Mouse (Mus musculus) WW6 (cell line): ENCODE data around the gene Creg1.

Source experiments
- DNase-seq: peaks from one replicate; pipeline ENCODE4 v3.0.0-alpha.2; 2013; ENCODE audit warnings: low read depth, low spot score

The Creg1 gene

DNA sequence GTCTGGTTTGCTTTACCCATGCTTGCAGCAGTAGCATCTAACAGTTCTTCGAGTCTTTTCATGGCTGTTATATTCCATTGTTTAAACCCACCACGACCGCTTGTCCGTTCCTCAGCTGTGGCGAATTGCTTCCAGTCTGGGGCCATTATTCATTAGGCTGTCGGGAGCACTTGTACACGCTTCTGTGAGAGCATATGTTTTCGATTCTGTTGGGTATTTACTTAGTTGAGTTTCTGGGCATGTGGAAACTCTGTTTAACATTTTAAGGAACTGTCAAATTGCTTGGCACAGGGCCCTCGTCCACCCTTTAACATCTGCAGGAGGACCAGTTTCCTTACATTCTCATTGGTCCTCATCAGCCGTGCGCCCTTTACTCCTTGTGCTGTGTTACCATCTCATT, 22.8 kb downstream of the Creg1 start:
- no peak for DNase-seq

DNA sequence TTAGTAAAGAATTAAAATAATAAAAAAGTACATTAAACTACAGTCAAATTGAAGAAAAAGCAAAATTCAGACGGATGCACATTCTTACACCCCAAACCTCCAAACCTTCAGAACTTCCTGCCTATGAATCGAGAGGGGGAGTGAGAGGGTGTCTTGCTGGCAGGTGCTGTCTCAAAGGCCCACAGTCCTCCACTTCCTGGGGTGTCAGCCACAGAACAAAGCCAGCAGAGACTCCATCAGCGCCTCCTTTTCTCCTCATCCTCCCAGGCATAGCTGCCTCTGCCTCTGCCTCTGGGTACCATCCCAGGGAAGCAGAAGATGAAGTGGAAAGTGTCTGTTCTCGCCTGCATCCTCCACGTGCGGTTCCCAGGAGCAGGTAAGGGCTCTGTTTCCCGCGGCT, 25.0 kb downstream of the Creg1 start, which contains the start of gene Cd247:
Cd247 (plus strand) TSS at position 171 of the 400 bp plus-strand sequence.
- no peak for DNase-seq

DNA sequence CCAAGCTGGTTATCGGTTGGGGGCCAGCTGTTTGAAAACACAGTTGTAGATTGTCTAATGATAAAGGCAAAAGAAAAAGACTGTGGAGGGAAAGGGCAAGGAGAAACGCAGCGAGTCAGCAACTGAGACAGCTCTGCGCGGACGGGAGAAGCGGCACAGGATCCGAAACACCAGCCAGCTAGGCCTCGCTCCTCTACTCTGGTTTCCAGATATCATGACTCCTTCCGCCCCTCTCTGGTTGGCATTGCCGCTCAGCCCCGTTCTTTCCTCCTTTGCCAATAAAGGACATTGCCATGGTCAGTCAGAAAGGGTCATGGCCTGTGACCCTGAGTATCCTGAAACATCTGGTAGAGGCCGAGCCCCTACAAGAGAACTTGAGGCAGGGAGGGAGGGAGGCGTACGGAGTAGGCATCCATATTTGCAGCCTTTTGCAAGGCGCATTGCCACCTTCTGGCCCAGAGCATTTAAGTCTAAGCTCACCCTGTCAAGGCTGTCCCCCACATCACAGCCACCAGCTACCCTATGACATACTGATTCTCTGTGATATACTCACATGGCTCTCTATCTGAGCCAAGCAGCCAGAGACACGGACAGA, 25.6 kb downstream of the Creg1 start:
- DNase-seq: no peak

DNA sequence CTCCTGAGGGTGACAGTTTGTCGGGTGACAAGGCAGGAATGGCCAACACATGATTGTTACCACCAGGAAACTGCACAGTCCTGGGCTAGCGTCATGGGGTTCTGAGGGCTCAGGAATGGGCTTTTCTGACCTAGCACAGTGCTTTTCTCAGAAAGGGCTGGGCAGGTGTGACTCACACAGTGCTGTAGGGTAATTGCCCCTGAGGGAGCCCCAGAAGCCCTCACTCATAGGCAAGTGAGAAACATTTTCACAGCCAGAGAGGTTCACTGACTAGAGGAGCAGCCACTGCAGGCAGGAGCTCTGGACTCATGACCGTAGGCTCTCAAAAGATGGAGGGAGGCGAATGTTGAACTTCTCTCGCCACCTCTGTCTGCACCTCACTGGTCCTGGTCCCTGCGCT, 26.4 kb downstream of the Creg1 start:
- no peak for DNase-seq

DNA sequence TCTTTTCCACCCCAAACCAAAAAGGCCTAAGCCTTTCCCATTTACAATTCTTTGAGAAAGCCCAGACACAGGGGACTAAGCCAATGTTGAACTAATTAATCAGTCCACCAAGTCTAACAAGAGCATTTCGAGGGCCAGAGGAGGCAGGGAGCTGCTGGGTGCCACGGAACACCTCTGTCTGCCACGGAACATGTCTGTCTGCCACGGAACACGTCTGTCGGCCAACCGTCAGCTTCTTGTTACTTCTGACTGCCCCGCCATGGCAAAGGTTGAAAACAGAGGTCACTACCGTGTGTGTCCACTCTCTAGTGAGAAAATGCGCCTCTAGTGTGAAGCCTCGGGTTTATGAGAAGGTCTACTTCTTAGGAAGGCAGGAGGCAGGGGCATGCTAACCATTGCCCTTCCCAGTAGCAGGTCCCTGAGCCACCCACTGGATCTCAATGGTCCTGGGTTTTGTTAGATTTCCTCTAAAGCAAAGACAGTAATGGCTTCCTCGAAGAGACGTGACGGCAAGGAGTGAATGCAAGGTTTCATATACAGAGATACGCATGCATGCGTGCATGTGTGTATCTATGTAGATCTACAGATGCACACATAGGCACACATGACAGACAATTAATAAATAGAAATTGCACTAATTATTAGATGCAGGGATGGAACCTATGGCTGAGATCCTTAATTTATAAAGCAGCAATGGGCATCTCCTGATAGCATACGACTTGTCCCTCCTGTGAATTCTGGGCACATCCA, 27.1 kb downstream of the Creg1 start:
- DNase-seq: no peak

DNA sequence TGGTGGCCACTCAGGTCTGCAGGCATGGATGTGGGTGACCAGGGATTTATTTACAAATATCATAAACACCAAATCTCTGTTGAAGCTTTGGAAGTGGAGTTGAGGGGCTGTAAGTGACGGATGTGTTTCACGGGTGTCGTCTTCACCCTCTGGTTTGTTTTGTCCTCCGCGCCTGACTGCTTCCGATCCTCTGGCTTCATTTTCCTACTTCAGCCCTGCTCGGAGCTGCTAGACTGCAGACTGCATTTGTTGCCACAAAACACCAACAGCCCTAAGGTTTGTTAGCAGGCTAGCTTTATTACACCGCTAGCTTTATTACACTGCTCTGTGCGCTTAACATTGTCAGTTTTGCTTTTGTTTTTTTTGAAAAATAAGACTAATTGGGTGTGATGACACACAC, 27.9 kb downstream of the Creg1 start:
- no peak for DNase-seq

DNA sequence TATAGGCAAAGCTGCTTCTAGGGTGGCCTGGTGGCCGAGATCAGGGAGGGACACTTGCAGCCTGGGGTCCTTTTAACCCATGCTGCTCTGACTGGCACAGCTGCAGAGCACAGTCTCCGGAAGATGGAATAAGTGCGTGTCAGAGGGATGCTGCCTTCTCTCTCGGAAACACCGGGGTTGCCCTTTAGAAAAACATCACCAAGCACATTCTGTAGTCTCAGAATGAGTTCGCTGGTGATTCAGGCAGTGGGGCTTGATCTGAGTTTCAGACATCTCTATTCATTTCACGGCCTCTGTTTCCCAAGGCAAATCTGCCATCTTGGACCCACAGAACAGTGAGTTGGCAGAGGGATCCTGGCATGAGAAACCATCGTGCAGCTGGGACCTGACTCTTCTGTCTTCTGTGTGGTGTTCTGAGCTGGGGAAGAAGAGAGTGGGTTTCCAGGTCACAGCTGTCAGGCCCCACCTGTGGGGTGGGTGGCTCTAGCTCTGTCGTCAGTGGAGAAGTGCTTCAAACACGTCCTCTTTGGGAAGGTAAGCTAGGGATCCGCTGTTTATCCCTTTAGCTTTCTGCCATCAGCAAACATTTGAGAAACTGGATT, 38.3 kb downstream of the Creg1 start:
- no peak for DNase-seq

DNA sequence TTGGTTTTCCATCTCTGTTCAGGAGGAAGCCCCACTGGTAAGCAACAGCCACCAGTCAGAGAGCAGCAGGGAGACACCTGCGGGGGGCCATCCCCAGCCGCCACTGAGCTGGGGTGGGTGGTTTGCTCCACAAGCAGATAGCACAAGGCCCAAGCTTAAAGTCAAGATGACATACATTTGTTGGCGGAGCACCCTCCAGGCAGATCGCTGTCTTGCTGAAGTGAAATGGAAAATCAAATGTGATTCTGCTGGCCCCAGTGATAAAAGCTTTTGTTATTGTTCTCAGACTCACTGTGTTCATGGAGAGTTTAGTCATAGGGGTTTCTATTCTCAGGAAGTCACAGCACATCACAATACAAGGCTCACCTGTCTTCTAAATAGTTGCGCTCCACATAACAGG, 39.6 kb downstream of the Creg1 start:
- DNase-seq: no peak

DNA sequence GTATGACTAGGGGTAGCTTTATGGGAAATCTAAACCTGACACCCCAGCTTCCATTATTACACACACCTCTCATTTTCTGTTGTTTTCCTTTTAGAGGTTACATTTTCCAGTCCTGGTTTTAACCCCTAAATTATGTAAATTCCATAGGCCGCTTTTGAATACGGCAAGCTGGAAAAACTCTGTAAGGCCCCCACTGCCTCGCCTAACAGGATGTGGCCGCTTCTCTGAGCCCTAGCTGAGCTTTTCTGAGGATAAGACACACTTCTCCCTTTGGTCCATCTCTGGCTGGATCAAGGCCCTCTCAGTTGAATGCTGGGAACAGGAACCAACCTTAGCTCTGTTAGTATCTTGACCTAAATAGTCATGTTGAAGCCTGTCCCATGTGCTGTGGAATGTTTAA, 40.6 kb downstream of the Creg1 start:
- no peak for DNase-seq

DNA sequence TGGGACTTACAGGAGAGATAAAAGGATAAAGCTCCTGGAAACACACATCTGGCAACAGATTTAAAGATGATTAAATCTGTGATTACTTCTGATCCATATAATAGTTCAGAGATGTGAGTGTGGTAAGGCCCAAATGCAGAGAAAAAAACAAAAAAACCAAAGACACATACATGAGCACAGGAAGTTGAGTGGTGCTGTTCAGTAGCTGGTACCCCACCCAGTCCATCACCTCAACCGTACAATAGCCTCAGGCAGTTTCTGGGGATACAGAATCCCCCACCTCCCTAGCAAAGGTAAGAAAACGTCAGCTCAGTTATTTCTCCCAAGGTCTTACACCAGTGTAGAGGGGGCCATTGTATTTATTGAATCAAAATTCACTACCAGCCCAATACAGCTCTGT, 47.1 kb downstream of the Creg1 start:
- DNase-seq: no peak

DNA sequence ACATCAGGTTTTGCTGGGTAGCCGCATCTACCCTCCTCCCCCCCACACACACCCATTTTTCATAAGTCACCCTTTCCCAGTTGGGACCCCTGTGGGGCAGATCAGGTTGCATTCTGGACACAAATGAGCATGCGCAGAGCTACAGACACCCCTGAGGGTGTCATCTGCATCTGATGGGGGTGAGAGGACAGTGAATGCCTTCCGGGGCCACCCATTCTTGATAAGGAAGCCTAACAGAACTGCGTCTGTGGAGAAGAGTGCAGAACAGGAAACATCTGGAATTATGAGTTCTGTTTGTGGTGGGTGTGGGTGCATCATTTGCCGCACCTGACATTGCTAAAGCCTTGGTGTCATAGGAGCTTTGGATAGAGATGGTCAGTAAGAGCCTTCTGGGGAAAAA, 47.6 kb downstream of the Creg1 start:
- DNase-seq: no peak

DNA sequence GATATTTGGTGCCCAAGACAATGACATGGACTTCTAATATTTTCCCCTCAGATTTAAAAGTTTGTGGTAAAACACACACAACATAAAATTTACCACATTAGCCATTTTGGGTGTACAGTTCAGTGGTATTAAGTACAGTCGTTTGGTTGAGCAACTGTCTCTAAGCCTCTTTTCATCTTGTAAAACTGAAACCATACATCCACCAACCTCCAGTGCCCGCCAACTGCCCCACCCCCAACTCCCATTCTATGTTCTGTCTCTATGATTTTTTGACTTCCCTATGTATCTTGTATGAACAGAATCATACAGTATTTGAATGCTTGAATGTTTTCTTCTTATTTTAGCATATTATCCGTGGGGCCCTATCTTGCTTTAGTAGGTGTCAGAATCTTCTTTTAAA, 49.2 kb downstream of the Creg1 start:
- DNase-seq: no peak

DNA sequence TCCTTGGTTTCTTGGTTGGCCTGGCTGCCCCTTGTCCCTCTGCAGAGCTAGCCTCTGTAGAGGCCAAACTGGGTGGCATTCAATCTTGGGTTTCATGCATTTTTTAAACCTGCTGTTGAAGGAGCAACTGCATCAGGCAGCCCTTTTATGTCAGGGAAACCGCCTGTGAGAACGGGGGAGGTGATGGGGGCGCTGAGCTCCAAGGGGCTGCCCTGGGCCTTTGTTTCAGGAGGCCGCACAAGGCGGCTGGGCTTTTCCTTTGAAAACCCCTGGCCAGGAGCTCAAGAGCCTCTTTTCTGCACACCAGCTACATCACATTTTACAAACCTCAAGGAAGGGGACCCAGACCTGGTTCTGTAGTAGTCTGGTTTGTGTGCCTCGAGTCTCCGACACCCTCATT, 50.6 kb downstream of the Creg1 start:
- no peak for DNase-seq

DNA sequence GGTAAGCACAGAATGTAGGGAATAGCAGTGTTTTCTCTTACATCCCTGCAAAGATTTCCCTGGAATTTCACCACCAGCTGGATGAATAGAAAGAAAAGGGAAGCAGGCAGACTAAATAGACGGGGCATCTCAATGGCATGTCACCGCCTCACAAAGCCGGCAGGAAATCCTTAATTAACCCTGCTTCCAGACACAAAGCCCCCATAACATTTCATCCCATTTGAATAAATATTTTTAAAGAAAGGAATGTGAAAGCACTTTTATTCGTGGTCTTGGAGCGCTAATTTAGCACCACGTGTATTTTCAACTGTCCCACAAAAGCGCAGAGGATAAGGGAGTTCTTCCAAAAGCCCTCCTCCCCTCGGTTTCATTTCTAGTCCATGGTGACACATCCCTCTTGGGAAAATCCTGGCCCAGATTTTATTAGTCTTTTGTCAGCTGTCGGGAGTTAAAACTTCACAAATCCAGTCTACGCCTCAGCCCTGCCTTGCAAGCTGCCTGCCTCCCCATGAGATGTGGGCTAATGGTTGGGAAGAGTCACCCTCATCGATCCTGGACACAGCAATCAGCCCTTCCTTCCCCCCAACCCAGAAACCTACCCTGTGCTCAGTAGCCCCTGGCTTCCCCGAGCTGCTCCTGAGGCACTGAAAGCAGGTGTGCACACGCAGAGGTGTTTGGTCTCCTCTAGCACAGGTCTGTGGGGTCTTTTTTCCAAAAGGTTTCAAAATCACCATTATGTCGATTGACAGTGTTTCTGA, 51.2 kb downstream of the Creg1 start:
- DNase-seq: no peak

DNA sequence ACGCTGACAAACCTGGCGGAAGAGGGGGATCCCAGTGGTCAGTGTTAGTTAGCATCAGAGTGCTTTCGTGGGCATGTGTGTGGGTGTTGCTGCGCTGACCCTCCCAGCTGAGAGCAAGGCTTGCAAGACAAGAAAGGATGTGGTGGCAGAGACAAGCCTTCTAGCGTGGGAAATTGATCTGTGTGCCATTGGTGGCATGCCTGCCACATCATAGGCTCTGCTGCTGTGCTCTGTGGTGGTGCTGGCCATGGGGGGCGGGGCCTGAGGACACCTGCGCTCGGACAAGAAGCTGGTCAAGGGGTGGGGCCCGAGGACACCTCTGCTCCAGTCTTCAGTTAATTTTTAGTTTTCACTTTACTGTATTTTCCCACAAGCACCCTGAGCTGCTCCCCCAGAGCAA, 52.8 kb downstream of the Creg1 start:
- no peak for DNase-seq

DNA sequence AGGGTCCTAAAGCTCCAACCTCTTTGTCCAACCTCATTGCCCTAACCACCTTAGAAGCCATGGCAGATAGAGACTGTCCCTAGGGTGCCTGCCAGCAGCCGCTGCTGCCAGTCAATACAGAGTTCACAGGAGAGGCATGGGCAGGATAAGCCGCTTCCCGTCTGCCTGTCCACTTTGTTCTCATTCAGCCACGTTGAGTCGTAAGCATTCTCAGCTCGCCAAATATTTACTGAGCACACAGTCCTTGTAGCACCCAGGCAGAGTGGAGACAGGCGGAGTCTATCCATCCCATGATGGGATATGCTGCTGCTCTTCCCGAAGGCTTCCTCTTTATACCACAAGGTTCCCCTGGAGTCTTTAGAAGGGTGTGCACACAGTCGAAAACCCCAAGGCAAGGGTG, 53.7 kb downstream of the Creg1 start:
- no peak for DNase-seq

DNA sequence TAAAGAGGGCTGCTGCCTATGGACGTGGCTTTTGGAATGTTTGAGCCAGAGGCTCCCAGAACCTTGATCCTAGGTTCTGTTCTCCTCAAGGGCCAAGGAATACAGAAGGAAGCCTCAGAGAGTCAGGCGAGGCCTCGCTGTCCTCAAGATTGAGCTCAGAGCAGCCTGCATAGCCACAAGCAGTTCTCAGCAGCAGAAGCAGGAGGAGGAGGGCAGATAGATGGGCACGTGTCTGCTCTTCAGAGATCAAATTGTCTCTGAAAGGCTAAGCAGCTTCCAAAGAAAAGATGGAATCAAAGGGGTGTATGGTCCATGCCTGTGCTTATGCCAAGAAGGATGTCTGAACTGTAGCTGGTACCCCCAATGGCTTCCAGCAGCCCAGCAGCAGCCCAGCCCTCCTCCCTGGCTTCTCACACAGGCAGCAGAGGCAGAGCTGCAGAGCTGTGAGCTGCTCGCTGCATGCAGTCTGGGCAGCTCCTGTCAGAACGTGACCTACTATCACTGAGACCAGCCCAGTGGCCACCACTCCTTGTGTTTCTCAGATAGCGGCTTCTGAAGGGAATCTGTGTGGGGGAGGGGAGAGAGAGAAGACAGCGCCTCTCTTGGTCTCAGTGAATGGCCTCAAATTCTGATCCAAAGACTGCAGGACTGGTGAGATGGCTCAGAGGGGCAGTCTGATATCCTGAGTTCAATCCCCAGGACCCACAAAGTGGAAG, 54.8 kb downstream of the Creg1 start:
- DNase-seq: no peak

DNA sequence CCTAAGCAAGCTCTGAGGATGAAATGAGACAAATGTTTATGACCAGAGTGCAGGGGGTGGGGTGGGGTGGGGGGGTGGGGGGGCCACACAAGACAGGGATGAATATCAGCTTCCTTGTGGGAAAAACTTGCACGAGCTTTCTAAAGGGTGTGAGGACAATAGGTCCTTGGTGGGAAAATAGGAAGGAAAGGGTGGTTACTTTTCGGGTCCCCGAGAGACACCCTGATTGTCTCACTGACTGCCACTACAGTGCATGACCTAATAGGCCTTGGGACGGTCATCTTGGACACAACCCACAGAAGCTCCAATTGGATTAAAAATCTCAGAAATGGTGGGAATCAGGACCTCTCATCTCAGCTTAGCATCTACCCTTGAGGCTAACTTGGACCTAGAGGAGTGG, 55.6 kb downstream of the Creg1 start:
- no peak for DNase-seq

DNA sequence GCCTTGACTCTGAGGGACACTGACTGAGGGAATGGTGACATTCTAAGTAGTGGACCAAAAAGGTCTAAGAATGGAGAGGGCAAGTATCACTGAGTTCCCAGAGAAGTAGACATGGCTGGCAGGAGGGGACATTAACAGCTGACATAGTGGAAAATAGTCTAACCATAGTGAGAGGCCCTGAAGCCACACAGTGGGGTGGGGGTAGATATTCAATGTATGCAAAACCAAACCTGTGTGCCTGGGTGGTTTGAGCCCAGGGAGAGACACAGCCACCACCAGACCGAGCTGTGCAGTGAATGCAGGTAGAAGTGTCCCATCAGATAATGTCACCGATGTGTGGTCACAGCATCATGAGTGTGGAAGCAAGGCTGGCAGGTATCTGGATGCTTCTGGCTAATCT, 58.5 kb downstream of the Creg1 start:
- DNase-seq: no peak
